Mouse (Mus musculus) liver, embryonic 16.5 days (tissue): ENCODE results near the gene Alb. TPM values are rescaled to one million over a fixed set of nuclear protein-coding genes. Genes with fewer than 3 reads are reported as not detected.

Experiments
- ATAC-seq: fragments of 200-750 bp; cut with Nextera tagmentation; 2 replicates; pipeline ENCODE4 v1.8.0; 2017; ENCODE audit warnings: low read depth, mild to moderate bottlenecking, moderate number of reproducible peaks, moderate library complexity
- H3K27ac ChIP-seq: fragments of 300-500 bp; sonication (generic); 2 replicates; pipeline ENCODE4 v1.5.1; 2014; ENCODE audit warnings: mild to moderate bottlenecking, low read length
- H3K27me3 ChIP-seq: fragments of 300-500 bp; sonication (generic); 2 replicates; pipeline ENCODE4 v1.6.1; 2014; ENCODE audit warnings: low read depth, low read length, mixed read lengths; ENCODE audit not compliant: control insufficient read depth, insufficient read depth
- H3K36me3 ChIP-seq: fragments of 300-500 bp; sonication (generic); 2 replicates; pipeline ENCODE4 v1.6.1; 2014; ENCODE audit warnings: mild to moderate bottlenecking; ENCODE audit not compliant: control insufficient read depth, insufficient read depth
- H3K4me1 ChIP-seq: fragments of 300-500 bp; sonication (generic); 2 replicates; pipeline ENCODE4 v1.6.1; 2014; ENCODE audit warnings: low read depth, low read length, mixed read lengths; ENCODE audit not compliant: control insufficient read depth
- H3K4me2 ChIP-seq: fragments of 300-500 bp; sonication (generic); 2 replicates; pipeline ENCODE4 v1.6.1; 2014; ENCODE audit warnings: low read depth, low read length, mixed read lengths
- H3K4me3 ChIP-seq: fragments of 300-500 bp; sonication (generic); 2 replicates; pipeline ENCODE4 v1.5.1; 2014; ENCODE audit warnings: low read depth, mild to moderate bottlenecking, low read length
- H3K9ac ChIP-seq: fragments of 300-500 bp; sonication (generic); 2 replicates; pipeline ENCODE4 v1.6.1; 2014; ENCODE audit warnings: low read depth, low read length
- H3K9me3 ChIP-seq: fragments of 300-500 bp; sonication (generic); replicated peaks from 2 replicates; pipeline ENCODE4 v1.6.1; 2016; ENCODE audit warnings: low read length; ENCODE audit not compliant: control insufficient read depth
- WGBS: fragments of 180-500 bp; shearing (Covaris S2); extraction: QIAGEN DNeasy Blood & Tissue Kit; methylation state at CpG from one replicate; pipeline ENCODE4 v1.1.7; 2014; ENCODE audit not compliant: insufficient replicate concordance; 5-methylcytosine and 5-hydroxymethylcytosine counted together
- polyA plus RNA-seq: library from polyadenylated mRNA; unstranded; fragments of >200 nt; fragmentation: Nextera tagmentation; extraction: Ambion mirVana; gene quantifications from 2 replicates; pipeline ENCODE4 v1.2.1, GENCODE M21; 2015

Alb gene
- polyA plus RNA-seq, 1 experiment from 2014 or later = 8,768 TPM

DNA sequence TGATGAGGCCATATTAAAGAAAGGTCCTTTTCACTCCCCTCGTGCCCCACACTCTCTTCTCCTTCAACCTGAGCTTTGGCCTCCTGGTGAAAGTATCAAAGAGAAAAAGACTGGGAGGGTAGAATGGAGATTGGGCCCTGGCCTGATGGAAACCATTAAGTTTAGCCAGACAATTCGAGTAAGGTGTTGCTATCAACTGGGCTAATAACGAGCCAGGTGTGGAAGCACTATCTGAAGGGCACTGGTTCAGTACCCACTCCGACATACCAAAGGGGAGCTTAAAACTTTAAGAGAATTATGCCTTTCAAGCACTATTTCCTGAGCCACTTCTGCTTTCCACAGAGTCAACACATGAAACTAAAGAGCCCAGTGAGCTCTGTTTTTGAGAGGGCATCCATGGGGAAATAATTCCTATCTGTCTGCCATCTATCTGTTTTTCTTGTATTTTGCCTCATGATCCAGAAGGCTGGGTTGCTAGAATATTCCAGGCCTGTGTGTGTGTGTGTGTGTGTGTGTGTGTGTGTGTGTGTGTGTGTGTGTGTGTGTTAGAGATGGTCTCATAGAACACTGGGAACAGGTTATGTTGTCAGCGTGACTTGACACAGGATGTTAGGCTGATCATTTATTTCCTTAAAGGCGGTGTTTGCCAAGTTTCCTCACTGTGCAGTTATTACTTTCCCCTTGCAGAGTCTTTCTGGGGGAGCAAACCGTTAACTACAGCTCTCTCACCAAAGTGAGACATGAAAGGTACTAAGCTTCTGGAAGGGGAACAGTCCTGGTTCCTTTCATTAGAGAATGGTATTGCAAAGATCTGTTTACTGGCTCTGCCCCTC lies 16.8 kb downstream of the Alb start:
- H3K27me3 ChIP-seq = no peaks in the 10 kb centered on the region
- H3K9ac ChIP-seq = no peak overlapping the region
- H3K9me3 ChIP-seq = no peaks in the 10 kb centered on the region
- 27% methylated on average over 7 of the region's 7 CpGs for WGBS
- H3K36me3 ChIP-seq = no peaks in the 10 kb centered on the region
- no peak overlapping the region for H3K4me3 ChIP-seq
- H3K4me2 ChIP-seq = no peak overlapping the region
- no peak overlapping the region for H3K27ac ChIP-seq
- no peaks in the 10 kb centered on the region for H3K4me1 ChIP-seq
- peak; percentile 51 for ATAC-seq

DNA sequence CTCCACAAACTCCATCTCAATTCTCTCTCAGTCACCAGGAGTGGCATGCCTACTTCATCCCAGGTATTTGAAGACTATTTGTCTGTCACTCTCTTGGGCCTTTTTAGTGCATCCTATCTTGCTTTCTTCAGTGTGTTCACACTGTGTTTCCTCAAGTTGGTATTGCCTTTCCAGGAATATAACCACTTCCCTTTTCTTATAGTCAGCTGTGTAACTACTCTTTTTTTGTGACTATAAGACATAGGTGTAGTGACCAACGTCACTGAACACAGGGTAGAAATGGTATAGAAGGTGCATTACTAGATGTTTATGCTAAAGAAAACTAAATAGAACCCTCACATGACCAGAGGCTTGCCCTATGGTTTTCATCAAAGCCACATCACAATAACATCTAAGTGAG lies 18.2 kb downstream of the Alb start:
- no peak for ATAC-seq
- WGBS = 15% methylated on average over 1 of the region's 1 CpGs
- Histone ChIP-seq H3K4me3 (no peak overlapping the region), H3K4me1 (no peaks in the 10 kb centered on the region; the same call in none of the 2 replicates), H3K36me3 (no peaks in the 10 kb centered on the region), H3K27me3 (no peaks in the 10 kb centered on the region), H3K9ac (no peak overlapping the region), H3K27ac (peak overlapping the region; percentile 7; the same call in 1 of the 2 replicates), H3K9me3 (no peaks in the 10 kb centered on the region), H3K4me2 (no peak overlapping the region)

DNA sequence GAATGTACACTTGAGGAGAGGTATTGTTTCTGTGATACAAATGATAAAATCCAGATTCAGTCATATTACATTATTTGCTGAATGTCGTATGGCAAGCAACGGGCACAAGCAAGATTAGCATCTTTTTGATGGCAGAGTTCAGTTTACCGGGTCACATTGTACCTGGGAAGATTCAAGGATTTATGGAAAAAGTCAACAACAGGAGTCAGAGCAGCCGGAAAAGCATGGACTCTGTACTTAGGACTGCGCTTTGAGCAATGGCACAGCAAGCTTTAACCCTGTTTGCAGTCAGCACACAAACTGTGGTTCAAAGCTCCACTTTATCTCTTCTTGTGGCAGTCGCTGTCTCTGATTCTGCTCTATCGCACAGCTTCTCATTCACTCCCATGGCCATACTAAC lies 24.9 kb downstream of the Alb start:
- H3K27me3 ChIP-seq = no peaks in the 10 kb centered on the region
- no peak overlapping the region for H3K4me3 ChIP-seq
- no peak overlapping the region for H3K4me2 ChIP-seq
- peak overlapping the region; percentile 74 for H3K27ac ChIP-seq
- H3K36me3 ChIP-seq = no peaks in the 10 kb centered on the region
- H3K9me3 ChIP-seq = no peaks in the 10 kb centered on the region
- peak; percentile 39 for ATAC-seq
- no peak overlapping the region for H3K9ac ChIP-seq
- no peaks in the 10 kb centered on the region; the same call in none of the 2 replicates for H3K4me1 ChIP-seq
- WGBS = 60% methylated on average over 7 of the region's 7 CpGs

DNA sequence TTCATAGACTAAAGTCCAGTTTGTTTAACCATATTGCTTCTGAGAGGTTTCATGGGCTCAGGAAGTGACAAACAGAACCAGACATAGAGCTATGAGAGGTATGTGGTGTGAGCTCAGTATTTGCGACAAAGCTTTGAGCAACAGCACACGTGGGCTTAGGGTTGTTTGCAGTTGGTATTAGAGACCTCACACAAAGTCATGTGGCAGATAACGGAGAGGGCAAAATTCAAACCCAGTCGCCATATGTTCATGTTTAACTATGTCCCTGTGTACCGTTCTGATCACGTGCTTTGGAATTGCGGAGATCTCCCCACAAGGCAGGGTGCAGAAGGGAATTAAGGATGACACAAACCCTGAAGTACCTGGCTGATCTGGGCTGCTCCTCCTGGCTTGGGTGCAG lies 27.6 kb downstream of the Alb start:
- Histone ChIP-seq H3K4me1 (no peaks in the 10 kb centered on the region; the same call in none of the 2 replicates), H3K4me3 (no peak overlapping the region), H3K4me2 (no peak overlapping the region), H3K9me3 (no peaks in the 10 kb centered on the region), H3K36me3 (no peaks in the 10 kb centered on the region), H3K9ac (no peak overlapping the region), H3K27ac (peak overlapping the region; percentile 77), H3K27me3 (no peaks in the 10 kb centered on the region)
- WGBS = 56% methylated on average over 7 of the region's 7 CpGs
- peak; percentile 77 for ATAC-seq

DNA sequence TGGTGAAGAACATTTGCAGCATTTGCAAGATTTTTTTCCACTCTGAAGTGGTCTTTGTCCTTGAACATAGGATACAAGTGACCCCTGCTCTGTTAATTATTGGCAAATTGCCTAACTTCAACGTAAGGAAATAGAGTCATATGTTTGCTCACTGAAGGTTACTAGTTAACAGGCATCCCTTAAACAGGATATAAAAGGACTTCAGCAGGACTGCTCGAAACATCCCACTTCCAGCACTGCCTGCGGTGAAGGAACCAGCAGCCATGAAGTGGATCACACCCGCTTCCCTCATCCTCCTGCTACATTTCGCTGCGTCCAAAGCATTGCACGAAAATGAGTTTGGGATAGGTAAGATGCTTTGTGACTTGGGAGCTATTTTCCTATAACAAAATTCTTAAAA lies 29.8 kb downstream of the Alb start, which contains the start of gene Afp:
Afp (plus strand) TSS at position 220 of the 400 bp plus-strand sequence.
- H3K9me3 ChIP-seq = no peaks in the 10 kb centered on the region
- peak within 1 kb of the TSS; percentile 14; the same call in 1 of the 2 replicates for H3K4me3 ChIP-seq
- WGBS = 62% methylated on average over 7 of the region's 7 CpGs
- no peak within 1 kb of the TSS for H3K27ac ChIP-seq
- H3K4me2 ChIP-seq = no peak within 1 kb of the TSS
- H3K4me1 ChIP-seq = no peaks in the 10 kb centered on the region; the same call in none of the 2 replicates
- ATAC-seq = peak; percentile 30
- H3K9ac ChIP-seq = no peak within 1 kb of the TSS
- H3K36me3 ChIP-seq = no peaks in the 10 kb centered on the region
- no peaks in the 10 kb centered on the region for H3K27me3 ChIP-seq

DNA sequence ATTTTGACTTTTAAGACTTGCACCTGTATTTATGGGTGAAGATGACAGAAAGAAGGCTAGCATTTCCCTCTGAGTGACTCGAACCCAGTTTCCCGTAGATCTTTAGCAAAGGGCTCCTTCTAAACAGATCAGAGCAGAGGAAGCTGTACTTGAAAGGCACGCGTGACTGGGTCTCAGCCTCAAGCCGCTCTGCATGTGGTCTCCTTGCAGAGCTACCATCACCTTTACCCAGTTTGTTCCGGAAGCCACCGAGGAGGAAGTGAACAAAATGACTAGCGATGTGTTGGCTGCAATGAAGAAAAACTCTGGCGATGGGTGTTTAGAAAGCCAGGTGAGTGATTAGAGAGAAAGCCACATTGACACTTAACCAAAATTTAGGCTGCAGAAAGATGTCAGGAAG lies 31.7 kb downstream of the Alb start:
- peak overlapping the region; percentile 13; the same call in 1 of the 2 replicates for H3K4me3 ChIP-seq
- H3K4me1 ChIP-seq = no peaks in the 10 kb centered on the region; the same call in none of the 2 replicates
- no peaks in the 10 kb centered on the region for H3K36me3 ChIP-seq
- 44% methylated on average over 9 of the region's 9 CpGs for WGBS
- H3K4me2 ChIP-seq = no peak overlapping the region
- H3K9ac ChIP-seq = no peak overlapping the region
- H3K27me3 ChIP-seq = no peaks in the 10 kb centered on the region
- no peaks in the 10 kb centered on the region for H3K9me3 ChIP-seq
- no peak overlapping the region for H3K27ac ChIP-seq
- no peak for ATAC-seq

DNA sequence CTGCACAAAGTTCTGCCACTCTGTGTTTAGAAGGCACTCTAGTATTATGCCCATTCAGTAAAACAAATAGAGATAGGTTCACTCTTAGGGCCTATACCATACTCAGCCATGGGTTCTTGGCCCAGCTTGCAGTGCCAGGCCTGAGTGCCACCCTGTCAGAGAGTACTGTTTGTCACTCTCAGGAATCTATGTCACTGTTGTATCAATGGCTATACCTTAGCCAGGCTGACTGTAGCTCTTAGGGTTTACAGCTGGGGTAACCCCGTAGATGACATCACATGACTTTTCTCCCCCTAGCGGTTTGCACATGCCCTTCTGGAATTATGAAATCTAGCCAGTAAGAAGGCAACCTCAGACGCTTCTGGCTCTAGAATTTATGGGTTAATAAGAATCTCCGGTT lies 33.6 kb downstream of the Alb start:
- Histone ChIP-seq H3K36me3 (no peaks in the 10 kb centered on the region), H3K9me3 (no peaks in the 10 kb centered on the region), H3K4me3 (no peak overlapping the region), H3K4me1 (no peaks in the 10 kb centered on the region), H3K27ac (no peak overlapping the region), H3K27me3 (no peaks in the 10 kb centered on the region), H3K9ac (no peak overlapping the region), H3K4me2 (no peak overlapping the region)
- ATAC-seq = peak; percentile 37
- 64% methylated on average over 4 of the region's 4 CpGs for WGBS

DNA sequence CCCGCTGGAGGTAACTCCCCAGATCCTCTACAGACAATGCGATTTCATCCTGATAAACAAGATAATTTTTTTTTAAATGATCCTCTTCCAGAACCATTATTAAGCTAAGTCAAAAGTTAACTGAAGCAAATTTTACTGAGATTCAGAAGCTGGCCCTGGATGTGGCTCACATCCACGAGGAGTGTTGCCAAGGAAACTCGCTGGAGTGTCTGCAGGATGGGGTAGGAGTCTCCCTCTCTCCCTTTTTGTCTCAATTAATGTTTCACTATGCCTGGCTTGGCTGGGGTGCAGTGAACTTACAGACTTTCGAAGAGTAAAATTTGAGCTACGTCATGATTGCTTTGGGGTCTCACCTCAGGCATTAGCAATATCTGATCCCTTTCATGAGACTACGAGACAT lies 38.8 kb downstream of the Alb start:
- Histone ChIP-seq H3K27ac (no peak overlapping the region), H3K4me3 (no peak overlapping the region), H3K4me1 (no peaks in the 10 kb centered on the region), H3K4me2 (no peak overlapping the region), H3K9me3 (no peaks in the 10 kb centered on the region), H3K9ac (no peak overlapping the region), H3K27me3 (no peaks in the 10 kb centered on the region), H3K36me3 (no peaks in the 10 kb centered on the region)
- no peak for ATAC-seq
- WGBS = 54% methylated on average over 7 of the region's 7 CpGs

DNA sequence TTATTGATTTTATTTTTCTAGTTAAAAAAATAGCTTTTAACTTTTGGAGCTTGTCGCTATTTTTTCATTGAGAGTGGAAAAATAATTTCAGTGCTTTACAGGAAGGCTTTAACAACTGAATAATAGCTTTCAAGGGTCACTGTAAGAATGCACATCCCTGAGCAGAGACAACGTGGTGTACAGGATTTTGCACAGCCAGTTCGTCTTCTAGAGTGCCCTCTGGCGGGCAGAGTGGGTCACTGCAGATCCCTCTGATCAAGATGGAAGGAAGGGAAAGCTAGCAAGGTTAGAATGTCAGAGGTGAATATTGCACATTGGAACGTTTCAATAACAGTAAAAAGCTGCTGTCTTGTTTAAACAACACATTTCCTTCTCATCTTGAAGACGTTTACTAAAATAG lies 40.0 kb downstream of the Alb start:
- Histone ChIP-seq H3K36me3 (no peaks in the 10 kb centered on the region), H3K4me2 (no peak overlapping the region), H3K9ac (no peak overlapping the region), H3K9me3 (no peaks in the 10 kb centered on the region), H3K4me3 (no peak overlapping the region), H3K4me1 (no peaks in the 10 kb centered on the region), H3K27me3 (no peaks in the 10 kb centered on the region), H3K27ac (no peak overlapping the region)
- 5% methylated on average over 6 of the region's 6 CpGs for WGBS
- ATAC-seq = no peak
